Mouse (Mus musculus) ovary, postnatal 36 days (tissue): ENCODE data around the gene Dock9.
"Not testable (repeated sequence)": the region's sequence is repeated elsewhere in the genome, so short reads cannot be mapped to it uniquely, and the experiment has no call there.

Experiments used
- DNase-seq: peaks from one replicate; pipeline ENCODE4 v3.0.0; 2022; ENCODE audit warnings: low spot score, mixed read lengths

The Dock9 gene

DNA sequence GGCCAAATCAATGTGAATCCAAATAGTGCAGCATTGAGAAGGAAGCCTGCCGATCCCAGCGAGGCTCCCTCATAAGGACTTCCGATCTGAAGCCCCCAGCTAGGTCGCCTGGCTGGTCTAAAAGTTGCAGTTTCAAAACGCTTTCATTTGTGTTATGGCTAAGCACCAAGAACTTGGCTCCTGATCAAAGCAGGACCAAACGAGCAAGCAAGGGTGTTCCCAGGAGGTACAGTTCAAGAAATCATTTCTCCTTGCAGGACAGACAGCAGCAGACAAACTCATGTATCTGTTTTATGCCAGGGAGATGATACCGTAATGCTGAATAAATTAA lies 99.1 kb downstream of the Dock9 start:
- no peak for DNase-seq

DNA sequence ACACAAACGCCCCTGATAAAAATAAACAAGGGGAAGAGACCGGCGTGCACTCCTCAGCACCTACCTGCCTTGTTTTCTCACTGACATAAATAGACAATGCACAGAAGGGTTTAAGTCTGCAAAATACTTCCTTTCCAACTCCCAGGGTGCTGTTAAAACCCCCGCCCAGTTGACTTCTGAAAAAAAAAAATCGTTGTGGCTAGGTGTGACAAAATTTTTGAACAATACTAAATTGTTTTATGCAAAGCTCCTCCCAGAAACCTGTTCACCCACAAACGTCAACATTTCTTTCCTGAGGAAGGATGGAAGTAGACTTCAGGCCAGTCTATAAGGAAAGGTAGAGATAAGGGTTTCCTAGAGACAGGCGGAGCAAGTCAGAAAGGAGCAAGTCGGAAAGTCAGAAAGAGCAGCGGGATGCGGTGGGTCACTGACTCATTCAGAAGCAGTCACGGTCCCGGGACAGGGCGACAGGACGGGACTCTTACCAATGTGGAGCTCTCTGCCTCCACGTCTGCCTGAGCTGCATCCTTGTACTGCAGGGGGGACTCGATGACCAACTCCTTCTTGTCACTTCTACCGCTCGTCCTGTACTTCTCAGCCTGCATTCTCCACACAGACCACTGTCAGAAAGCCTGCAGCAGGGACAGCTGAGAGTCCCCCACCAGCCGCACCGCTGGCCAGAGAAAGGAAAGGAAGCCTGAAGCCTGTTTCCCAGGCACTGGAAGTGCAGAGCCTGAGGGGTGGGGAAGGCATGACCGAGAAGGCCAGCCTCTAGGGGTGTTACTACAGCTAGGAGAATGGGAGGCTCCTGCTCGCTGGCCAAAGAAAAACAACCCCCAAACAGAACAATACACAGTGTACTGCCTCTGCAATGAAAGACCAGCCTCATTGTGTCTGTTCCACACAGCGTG lies 99.7 kb downstream of the Dock9 start:
- DNase-seq: peak; percentile 65

DNA sequence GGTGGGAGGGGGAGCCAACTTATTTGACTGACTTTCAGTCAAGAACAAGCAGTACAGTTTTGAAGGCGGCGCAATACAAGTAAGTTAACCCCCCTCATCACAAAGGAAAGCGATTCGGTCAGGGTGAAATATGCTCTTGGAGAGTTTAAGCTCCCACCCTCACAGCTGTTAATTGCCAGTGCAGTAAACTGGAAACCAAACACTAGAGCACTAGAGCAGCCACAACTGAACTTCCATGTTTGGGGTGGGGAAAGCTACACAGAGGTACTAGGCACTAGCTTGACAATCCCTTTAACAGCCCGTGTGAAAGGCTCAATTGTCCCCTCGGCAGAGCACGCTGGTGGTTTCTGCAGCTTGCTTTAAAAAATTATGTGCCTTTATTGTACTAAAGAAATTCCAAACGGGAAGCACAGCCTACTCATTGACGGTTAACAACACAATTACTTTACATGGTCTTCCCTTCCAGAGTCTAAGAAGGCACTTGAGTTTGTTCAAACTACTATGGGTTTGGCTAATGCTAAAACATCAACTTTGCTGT lies 100.4 kb downstream of the Dock9 start:
- DNase-seq: no peak

DNA sequence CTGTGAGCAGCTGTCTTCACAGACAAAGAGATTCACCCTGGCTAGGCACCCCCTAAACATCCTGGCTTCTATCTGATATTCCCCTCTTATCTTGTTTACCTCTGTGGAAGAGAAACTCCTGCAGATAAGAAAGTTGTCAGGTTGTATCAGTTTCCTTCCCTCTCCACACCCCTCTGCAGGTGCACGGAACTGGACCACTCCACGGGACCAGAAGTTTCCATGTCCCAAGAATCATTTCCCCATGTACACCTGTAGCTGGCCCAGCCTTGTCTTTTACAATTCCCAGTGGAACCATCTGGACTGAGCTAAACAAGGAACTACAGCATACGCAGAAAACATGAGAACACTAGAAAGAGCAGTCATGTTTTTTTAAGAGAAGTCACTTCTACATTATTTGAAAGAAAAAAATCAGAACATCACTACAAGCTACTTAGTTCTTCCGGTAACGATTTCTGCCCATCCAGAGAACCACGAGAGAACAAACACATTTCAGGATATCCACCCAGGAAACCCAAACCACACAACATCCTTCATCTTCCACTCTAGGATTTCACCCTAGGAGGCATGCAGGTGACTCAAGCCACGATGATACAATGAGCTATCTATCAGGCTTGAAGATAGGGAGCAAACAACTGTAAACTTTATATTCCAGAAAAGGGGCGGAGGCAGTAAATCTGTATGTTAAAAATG lies 101.1 kb downstream of the Dock9 start:
- no peak for DNase-seq

DNA sequence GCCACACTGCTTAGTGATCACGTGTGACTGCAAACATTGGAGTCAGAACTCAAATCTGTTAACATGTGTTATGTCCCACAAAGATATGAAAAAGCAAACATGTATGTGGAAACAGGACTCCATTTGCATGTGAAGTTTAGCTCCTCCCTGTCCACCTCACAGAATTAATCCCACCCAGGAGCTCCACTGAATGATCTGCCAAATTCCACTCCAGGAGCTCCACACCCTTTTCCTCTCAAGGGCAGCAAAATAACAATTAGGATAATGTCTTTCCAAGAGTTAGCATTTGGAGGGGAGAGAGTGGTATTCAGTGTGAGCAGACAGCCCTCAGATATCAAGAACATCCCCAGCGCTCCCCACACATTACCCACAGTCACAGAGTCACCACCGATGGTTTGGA lies 102.9 kb downstream of the Dock9 start:
- DNase-seq: no peak

DNA sequence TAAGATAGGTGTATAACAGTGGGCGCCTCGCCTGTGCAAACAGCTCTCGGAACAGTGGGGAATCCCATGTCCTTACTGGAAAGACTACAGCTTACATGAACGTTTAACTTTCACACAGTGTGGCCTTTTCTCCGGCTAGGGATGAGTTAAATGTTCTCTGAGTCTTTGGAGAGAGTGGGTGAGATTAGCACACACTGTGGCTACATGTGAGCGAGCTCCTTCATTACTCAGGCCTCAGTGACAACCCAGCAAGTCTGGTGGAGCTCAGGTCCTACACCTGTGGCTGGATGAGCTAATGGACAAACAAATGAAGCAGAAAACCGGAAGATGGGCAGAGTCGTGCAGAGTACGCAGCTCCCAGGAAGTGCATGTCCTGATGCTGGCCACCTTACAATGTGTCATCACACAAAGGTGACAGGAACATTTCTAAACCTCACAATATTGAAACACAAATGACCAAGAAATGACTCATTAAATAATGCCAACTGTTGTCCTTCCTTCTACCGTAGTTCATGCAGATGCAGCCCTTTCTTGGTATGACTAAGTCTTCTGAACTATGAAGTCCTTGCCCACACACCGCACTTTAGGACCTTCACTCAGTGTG lies 103.5 kb downstream of the Dock9 start:
- no peak for DNase-seq

DNA sequence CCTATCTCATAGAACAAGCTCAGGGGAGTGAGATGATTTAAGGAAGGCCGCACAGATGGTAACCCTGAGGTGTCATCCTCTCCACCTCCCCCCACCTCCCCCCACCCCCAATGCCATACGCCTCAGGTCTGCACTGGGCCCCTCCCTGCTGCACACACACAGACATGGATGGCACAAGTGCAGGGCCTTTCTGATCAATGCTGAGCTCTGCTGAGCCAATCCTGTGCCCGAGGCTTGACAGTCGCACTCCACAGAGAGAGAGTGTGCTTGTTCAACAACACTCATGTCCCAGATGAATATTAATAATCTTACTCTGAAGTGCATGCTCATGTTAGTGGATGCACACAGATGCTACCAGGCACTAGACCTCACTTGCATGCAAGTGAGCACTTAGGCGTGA lies 108.0 kb downstream of the Dock9 start:
- not testable (repeated sequence) for DNase-seq

DNA sequence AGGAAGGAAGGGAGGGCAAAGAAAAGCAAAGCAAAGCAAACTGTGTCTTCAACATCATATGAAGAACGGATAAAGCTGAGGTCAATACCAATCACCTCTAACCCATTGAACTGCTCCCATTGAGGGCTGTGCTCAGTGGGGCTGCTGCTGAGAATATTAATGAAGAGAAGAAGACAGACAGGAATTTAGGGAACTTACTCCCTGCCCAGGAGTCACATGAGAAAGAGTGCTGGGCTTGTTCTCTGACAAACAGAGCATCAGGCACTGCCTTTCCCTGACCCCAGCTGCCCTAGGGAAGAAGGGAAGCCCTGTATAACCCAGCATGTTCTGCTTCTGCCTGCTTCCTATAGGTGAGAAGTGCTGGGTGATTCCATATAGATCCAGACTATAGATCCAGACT lies 109.5 kb downstream of the Dock9 start:
- no peak for DNase-seq

DNA sequence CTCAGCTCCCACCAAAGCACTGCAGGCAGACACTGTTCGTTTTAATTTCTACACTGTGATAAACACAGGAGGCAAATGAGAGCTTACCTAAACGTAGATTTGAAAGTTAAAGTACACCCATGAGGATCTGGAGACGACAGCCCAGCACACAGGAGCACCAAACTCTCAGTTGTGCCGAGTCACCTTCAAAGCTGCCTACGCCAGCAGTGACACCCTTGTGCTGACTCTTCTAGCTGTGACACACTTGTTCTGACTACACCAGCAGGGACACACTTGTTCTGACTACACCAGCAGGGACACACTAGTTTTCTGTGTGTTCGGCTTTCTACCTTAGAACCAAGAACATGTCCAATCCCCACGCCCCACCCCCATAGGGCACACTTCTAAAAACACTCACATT lies 110.4 kb downstream of the Dock9 start:
- DNase-seq: no peak

DNA sequence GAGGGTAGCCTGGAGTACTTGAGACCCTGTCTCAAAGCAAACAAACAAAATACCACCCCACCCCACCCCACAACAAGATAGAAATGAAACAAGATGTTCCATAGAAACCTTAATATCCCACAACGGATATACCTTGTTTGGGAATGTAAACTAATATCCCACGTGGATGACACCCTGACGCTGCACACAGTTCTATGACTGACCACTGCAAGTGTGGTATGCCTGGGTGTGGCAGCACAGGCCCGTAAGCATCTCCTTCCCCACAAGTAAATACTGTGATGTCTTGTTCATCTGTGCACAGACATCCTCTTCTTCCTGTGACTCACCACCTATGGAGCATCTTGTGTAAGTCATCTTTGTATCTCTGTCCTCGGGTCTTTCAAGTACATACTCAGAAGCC lies 118.7 kb downstream of the Dock9 start:
- no peak for DNase-seq

DNA sequence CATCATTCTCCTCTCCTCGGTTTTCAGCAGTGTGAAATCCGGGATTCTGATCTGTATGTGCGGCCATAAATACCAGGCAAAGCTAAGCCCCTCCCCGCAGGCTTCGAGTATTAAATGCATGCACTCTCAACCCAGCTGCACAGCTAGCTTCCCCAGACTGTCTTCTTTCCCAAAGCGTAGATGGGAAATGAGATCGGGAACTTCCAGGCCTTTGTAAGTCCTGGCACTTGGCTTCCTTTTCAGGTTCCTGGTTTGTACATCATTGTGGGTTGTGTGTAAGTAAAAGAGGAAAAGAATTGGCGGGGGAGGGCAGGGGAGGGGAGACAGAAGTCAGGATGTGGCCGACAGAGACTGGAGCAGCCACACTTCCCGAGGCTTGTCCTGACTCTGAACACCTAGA lies 119.2 kb downstream of the Dock9 start:
- no peak for DNase-seq

DNA sequence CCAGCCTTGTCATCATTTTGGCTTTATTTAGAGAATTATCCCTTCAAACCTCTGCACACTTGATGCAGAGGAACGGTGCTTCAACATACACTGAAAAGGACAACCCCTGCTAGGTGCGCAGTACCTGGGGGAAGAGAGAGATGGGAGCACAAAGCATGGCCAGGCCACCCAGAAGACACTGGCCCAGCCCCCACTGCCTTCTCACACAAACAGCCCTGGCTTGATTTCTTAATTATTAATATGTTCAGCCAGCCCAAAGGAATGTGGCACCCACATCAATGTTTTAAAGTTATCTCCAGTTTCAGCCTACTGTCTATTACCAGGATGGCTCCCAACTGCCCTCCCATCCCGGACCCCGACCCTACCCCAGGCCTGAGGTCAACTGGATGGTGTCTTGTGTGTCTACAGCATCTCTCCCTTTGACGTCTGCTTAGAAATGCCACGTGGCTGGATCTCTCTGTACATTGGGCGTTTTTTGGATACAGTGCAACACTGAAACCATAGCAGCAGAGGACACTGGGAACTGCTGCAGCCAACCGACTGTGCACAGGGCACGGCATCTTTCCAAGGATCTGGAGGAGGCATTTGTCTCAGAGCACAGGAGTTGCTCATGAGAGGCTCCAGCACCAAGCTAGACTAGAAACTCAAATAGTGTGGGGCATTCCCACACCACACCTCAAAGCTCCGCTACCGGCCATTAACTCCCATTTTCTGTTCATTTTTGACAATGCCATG lies 120.9 kb downstream of the Dock9 start:
- no peak for DNase-seq

DNA sequence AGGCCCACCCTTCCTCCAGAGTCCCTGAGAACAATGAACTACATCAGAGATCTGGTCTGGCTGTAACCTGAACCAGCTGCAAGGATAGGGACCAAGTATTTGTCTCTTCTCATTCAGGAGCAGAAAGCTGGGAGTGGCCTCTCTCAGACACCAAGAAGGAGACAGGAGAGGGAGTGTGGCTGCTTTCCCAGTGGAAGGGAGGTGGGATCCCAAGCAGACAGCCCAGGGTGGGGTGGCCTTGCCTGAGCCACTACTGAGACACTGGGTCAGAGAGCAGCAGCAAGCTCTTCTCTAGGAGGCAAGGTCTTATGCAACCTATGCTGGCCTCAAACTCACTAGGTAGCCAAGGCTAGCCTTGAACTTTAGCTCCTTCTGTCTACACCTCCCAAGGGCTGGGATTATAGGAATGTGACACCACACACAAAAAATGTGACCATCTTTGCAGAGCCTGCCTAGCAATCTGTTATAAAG lies 121.5 kb downstream of the Dock9 start:
- peak; percentile 60 for DNase-seq

DNA sequence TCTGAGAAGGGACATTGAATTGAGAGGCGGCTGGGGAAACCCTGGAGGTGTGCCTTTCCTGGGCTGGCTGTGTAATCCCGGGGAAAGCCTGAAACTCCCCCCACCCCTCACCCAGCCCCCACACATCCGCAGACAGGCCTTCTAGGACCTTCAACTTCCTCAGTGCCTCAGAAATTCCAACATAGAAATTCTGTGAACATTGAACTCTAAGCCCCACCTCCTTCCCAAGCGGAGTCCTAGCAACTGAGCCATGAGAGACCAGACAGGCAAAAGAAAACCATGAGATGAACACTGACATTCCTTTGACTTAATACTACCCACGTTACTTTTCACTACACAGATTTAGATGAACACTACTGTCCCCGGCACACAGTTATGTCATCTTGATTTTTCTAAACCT lies 122.1 kb downstream of the Dock9 start:
- no peak for DNase-seq

DNA sequence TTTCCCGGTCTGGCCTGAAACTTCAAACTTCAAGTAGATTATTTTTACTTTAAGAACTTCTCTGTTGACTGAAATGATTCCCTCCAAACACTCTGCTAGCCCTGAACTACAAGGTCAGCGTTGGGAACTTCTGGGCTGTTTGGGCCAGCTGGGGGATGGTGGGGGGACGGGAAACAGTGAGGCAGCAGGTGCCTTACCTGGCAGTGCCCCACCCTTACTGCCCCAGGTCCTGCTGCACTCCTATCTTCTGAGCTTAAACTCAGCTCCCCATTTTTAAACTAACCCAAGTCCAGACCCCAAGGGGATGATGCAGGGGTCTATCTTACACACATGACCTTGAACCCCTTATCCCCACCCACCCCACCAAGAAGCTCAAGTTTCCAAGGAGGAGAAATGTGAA lies 122.5 kb downstream of the Dock9 start:
- DNase-seq: peak; percentile 40

DNA sequence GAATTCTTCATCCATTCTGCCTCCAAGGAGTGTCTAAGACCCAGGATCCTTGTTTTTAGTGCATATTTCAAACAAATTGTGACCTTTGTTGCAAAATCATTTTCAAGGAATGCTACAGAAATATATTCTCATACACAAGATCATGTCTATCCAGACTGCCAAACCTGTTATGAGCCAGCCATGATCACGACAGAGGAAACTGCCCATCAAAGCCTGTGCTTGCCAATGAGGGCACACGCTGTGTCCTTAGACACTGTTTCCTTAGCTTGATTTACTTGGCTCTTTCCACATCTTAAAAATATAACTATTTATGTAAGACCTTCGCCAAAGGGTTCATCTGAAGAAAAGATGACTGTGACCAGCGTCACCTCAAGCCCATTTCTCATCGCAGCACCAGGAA lies 127.6 kb downstream of the Dock9 start:
- DNase-seq: no peak

DNA sequence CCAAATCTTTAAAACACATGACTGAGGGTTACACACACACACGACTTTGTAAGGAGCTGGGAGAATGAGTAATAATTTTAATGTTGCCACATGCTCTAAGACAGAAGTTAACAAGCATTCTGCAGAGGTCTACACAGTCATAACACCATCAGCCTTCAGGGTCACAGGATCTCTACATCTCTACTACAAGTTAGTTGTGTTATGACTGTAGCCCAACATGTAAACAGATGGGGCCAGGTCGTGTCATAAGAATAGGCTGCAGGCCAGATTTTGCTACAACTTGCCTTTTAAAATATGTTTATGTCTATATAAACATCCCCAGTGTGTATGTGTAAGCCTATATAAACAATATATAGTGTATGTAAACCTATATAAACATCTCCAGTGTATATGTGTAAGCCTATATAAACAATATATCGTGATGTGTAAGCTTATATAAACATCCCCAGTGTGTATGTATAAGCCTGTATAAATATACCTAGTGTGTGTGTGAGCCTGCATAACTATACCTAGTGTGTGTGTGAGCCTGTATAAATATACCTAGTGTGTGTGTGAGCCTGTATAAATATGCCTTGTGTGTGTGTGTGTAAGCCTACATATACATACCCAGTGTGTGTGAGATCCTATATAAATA lies 130.9 kb downstream of the Dock9 start:
- no peak for DNase-seq

DNA sequence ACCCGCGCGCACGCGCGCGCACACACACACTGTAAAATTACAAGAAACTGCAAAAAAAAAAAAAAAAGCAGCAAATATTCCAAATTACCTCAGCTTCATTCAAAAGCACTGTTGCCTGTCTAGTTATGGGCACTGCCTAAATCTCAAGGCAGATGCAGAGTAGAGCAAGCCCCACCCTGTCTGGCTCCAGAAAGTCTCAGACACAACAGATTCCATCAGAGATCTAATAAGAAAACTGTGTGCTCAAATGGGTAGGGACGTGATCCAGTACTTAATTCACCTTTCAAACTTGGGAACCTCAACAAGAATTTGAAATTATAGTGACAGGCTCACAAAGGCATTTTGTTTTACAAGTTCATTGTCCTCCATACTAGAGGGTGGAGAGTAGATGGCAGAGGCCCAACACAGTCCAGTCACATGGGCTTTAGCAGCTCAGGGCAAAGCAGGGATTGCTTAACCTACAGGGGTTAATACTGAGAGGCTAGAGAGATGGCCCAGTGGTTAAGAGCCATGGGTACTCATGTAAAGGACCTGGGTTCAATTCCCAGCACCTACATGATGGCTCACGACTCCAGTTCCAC lies 131.9 kb downstream of the Dock9 start:
- DNase-seq: no peak

DNA sequence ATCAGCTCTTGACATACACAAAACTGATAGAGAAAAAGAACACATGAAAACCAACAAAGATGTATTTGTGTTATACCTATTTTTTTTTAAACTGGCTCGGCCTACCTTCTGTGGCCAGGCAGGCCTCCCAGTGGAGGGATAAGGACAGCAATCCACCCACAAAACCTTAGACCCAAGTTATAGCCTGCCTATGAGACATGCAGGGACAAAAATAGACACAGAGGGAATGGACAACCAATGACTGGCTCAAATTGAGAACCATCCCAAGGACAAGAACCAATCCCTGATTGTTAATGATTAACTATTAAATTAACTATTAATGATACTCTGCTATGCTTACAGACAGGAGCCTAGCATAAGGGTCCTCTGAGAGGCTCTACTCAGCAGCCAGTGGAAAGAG lies 133.7 kb downstream of the Dock9 start:
- no peak for DNase-seq

DNA sequence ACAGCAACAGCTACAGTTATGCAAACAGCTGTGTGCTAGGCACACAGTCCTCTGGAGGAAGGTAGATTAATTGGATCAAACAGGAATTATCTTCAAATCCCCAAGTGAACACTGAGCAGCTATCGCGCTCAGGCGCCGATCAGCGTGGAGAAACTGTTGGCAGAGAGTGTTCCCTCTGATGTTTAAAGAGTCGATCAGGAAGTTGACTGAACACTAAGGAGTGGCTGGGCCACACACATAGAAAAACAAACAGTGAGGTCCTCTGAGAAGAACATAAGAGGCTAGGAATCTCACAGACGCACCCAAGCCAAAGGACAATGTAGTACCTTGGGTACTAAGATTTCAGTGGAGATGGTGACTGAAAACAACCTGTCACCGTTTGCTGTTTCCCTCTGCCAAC lies 136.7 kb downstream of the Dock9 start:
- no peak for DNase-seq

DNA sequence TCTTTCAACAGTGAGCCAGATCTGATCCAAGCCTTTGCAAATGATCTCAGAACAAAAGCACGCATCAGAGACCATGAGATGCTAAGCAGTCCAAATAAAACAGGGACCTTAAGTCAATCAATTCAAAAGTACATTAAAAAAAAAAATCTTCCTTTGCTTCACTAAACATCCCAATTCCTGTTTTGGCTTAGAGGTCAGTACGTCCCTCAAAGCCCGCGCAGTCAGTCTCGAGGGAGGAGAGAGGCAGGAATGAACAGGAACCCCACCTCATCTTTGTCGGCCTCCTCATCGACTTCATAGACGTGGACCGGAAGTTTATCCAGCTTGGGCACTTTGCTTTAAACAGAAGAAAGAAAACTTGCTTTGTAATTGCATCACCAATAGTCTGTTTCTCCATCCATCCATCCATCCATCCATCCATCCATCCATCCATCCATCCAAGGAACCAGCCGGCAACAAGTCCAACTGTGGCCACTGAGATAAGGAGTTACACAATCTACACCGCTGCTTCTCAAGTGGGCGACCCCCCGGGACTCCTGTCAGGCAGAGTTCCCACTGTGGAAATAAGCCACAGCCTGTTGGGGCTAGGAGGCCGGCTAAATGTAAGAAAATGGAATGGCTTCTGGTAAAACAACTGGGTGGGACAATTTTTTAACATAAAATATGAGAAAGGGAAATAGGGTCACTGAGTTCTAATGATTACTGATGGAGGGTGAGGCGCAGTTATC lies 137.3 kb downstream of the Dock9 start:
- no peak for DNase-seq
